Mouse (Mus musculus) limb, embryonic 10.5 days (tissue): ENCODE measurements around the gene Zpbp2. TPM values are rescaled to one million over a fixed set of nuclear protein-coding genes. Genes with fewer than 3 reads are reported as not detected.

Source experiments
- DNase-seq: peaks from one replicate; pipeline ENCODE4 v3.0.0-alpha.2; 2017; ENCODE audit warnings: low spot score
- H3K27ac ChIP-seq: fragments of 300-500 bp; sonication (generic); 2 replicates; pipeline ENCODE4 v1.5.1; 2016; ENCODE audit warnings: mild to moderate bottlenecking
- H3K27me3 ChIP-seq: fragments of 300-500 bp; sonication (generic); 2 replicates; pipeline ENCODE4 v1.6.1; 2016; ENCODE audit warnings: low read depth, mild to moderate bottlenecking; ENCODE audit not compliant: poor library complexity, severe bottlenecking
- H3K36me3 ChIP-seq: fragments of 300-500 bp; sonication (generic); 2 replicates; pipeline ENCODE4 v1.6.1; 2016; ENCODE audit warnings: mild to moderate bottlenecking, moderate library complexity
- H3K4me1 ChIP-seq: fragments of 300-500 bp; sonication (generic); 2 replicates; pipeline ENCODE4 v1.6.1; 2016
- H3K4me3 ChIP-seq: fragments of 300-500 bp; sonication (generic); 2 replicates; pipeline ENCODE4 v1.5.1; 2016; ENCODE audit warnings: mild to moderate bottlenecking, moderate library complexity
- H3K9me3 ChIP-seq: fragments of 300-500 bp; sonication (generic); replicated peaks from 2 replicates; pipeline ENCODE4 v1.6.1; 2016; ENCODE audit warnings: mild to moderate bottlenecking
- WGBS: fragments of 180-500 bp; shearing (Covaris S2); methylation state at CpG from one replicate; pipeline ENCODE4 v1.1.7; 2016; 5-methylcytosine and 5-hydroxymethylcytosine counted together
- polyA plus RNA-seq: library from polyadenylated mRNA; unstranded; fragments of >200 nt; fragmentation: Nextera tagmentation; extraction: Ambion mirVana; gene quantifications from 2 replicates; pipeline ENCODE4 v1.2.1, GENCODE M21; 2016

Gene Zpbp2
- 0.14 TPM in 1 of 2 replicates, not detected in the other for polyA plus RNA-seq

DNA sequence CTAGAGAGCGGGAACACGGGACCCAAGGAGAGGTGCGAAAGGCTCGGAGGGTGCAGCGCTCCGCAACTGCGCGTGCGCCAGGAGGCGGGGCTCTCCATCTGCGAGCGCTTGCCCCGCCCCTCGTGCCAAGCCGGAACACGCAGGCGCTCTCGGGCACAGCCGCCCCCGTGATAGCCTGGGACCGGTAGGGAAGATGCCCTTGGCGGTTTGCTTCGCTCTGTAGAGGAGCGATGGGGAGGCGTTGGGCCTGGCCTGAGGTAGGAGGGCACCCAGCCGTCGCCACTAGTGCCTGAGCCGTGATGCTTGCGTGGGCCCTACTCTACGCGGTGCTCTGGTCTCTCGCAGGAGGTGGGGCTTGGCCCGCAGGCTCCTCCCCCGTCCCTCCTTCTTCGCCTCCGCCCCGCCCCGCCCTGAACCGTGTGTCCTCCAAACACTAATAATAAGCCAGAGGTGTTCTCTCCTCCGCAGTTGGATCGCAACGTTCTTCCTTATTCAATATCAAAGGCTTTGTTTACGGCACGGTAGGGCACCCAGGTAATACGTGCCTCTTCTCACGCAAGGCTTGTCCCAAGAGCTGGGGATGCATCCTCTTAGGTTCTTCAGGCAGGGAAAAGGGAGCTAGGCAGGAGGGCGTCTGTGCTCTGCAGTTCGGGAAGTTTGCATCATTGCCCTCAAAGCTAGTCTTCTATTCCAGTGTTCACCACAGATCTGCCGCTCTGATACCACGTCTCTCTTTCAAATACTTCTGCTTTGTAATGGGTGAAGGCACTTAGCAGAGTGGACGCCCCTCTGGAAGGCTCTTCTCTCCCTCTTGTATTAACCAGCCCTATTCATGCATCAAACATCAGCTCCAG lies at the start of gene Zpbp2:
Zpbp2 (plus strand) TSS at position 123 of the 854 bp plus-strand sequence.
- Histone ChIP-seq H3K9me3 (no peaks in the 10 kb centered on the region), H3K4me1 (peaks cover 5% of the 10 kb centered on the region), H3K4me3 (peak within 1 kb of the TSS; percentile 69), H3K27ac (peak within 1 kb of the TSS; percentile 88), H3K36me3 (no peaks in the 10 kb centered on the region), H3K27me3 (peaks cover 46% of the 10 kb centered on the region)
- peak; percentile 97 for DNase-seq
- WGBS: 1% methylated on average over 51 of the region's 51 CpGs

DNA sequence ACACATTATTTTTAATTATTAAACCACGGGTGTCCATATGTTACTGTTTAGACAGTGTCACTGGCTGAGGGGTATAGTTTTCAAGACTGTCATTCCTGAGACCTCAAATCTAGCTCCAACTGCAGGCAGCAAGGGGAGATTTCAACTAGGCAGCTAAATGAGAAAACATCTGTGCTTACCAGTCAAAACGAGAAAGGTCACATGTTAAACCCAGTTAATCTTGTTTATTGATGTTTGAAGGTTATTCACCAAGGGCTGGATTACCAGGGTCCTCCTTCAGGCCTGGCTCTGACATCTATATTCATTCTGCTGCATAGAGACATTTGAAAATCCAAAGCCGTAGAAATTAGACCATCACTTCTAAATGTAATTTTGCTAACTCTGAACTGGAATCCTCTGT lies 46.0 kb upstream of the Zpbp2 start:
- Histone ChIP-seq H3K27ac (no peak overlapping the region), H3K4me1 (no peaks in the 10 kb centered on the region), H3K4me3 (no peak overlapping the region), H3K27me3 (peaks cover 24% of the 10 kb centered on the region), H3K36me3 (no peaks in the 10 kb centered on the region), H3K9me3 (no peaks in the 10 kb centered on the region)
- DNase-seq: no peak
- WGBS: 58% methylated on average over 3 of the region's 3 CpGs

DNA sequence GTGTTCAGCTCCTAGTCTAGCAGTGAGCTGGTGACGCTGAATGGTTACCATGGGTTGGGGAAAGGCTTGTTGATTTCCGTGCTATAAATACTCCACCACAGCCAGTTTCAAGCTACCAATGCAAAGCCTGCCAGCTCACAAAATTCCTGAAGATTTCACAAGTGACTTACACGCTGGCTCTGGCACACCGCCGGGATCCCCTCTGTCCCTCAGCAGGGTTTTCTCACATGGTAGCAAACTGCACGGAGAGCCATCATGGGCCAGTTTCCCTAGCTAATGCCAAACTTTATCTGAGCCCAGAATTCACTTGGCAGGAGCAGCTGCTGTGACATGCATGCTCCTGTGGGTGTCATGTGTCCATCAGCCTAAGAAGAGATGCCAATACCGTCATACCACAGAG lies 41.5 kb upstream of the Zpbp2 start:
- Histone ChIP-seq H3K4me1 (no peaks in the 10 kb centered on the region), H3K9me3 (no peaks in the 10 kb centered on the region), H3K36me3 (no peaks in the 10 kb centered on the region), H3K27ac (no peak overlapping the region), H3K27me3 (no peaks in the 10 kb centered on the region), H3K4me3 (no peak overlapping the region)
- DNase-seq: no peak
- WGBS: 83% methylated on average over 7 of the region's 7 CpGs

DNA sequence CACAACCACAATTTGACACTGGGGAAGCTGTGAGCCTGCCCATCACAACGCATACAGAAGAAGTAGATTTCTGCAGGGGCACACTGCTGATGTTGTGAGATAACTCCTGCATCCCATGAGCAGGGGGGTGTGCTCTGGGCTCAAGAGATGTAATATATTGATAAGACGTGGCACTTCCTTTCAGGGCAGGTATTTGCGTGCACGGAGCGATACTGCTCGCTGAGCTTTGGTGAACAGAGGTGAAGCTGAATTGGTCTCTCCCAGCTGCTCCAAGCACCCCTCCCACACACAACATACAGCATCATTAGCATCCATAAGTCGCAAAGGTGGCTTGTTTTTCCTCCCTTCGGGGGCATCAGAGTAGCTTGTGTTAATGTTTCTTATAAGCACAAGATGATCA lies 40.8 kb upstream of the Zpbp2 start:
- Histone ChIP-seq H3K36me3 (no peaks in the 10 kb centered on the region), H3K4me1 (no peaks in the 10 kb centered on the region), H3K4me3 (no peak overlapping the region), H3K27ac (no peak overlapping the region), H3K27me3 (no peaks in the 10 kb centered on the region), H3K9me3 (no peaks in the 10 kb centered on the region)
- no peak for DNase-seq
- 89% methylated on average over 8 of the region's 8 CpGs for WGBS

DNA sequence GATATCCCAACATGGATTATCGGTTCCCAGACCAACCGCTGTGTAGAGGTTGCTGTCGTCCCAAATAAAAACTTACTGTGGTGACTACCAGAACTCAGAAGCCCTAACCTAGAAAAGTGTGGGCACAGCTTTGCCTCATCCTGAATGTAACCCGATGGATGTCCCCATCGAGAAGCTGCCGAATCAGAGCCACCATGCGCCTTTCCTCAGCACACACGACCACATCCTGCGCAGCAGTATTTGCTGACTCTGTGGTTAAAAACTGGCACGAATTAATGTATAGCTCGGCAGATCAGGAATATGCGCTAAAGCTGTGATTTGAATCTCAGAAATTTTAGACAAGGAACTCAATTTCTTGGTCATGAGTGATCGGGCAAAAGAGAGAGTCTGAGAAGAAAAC lies 38.0 kb upstream of the Zpbp2 start:
- Histone ChIP-seq H3K27ac (no peak overlapping the region), H3K4me1 (no peaks in the 10 kb centered on the region), H3K9me3 (no peaks in the 10 kb centered on the region), H3K36me3 (no peaks in the 10 kb centered on the region), H3K4me3 (no peak overlapping the region), H3K27me3 (no peaks in the 10 kb centered on the region)
- WGBS: 93% methylated on average over 13 of the region's 13 CpGs
- DNase-seq: no peak

DNA sequence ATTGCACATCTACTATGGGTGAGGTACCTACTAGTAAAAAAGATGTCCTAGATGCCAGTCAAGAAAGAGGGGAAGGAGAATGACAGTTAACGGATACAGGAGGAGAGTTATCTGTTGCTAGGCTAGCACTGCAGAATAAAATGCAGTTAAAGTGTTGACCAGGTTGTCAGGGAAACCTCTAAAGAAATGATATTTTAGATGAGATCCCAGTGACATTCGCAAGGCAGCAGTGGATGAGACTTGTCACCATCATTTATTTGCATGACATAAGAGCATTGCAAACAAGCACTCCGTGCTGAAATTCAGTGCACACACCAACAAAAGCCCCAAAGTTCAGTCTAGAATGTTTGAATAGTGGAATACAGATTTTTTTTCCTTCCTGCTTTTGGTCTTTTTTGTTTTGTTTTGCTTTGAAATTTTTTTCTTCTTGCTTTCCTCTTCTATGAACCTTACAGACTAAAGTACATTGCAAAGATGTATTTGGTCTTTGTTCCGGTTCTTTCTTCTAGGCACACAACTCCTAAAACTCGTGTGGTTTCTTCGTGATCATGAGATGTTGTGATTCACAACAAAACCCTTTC lies 37.5 kb upstream of the Zpbp2 start:
- Histone ChIP-seq H3K27me3 (no peaks in the 10 kb centered on the region), H3K4me1 (no peaks in the 10 kb centered on the region), H3K36me3 (no peaks in the 10 kb centered on the region), H3K9me3 (no peaks in the 10 kb centered on the region), H3K4me3 (no peak overlapping the region), H3K27ac (no peak overlapping the region)
- DNase-seq: no peak
- WGBS: 87% methylated on average over 6 of the region's 6 CpGs

DNA sequence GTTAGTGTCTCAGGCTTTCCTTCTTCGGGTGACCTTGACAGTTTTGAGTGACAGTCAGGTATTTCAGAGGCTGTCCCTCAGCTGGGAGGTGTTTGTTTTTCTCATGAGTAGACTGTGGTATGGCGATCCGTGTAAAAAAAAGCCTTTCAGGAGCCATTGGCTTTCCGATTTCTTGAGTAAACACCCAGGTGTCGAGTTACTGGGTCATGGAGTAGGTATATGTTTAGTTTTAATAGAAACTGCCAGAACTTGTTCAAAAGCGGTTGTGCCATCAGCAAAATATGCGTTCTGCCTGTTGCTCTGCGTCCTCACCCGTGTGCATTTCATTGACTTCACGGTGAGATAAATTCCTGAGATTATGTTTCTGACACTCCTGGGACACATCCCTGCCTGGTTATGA lies 30.4 kb upstream of the Zpbp2 start:
- Histone ChIP-seq H3K4me3 (no peak overlapping the region), H3K9me3 (no peaks in the 10 kb centered on the region), H3K27me3 (no peaks in the 10 kb centered on the region), H3K36me3 (no peaks in the 10 kb centered on the region), H3K27ac (no peak overlapping the region), H3K4me1 (peaks cover 7% of the 10 kb centered on the region; the same call in 1 of the 2 replicates)
- WGBS: 58% methylated on average over 10 of the region's 10 CpGs
- DNase-seq: no peak

DNA sequence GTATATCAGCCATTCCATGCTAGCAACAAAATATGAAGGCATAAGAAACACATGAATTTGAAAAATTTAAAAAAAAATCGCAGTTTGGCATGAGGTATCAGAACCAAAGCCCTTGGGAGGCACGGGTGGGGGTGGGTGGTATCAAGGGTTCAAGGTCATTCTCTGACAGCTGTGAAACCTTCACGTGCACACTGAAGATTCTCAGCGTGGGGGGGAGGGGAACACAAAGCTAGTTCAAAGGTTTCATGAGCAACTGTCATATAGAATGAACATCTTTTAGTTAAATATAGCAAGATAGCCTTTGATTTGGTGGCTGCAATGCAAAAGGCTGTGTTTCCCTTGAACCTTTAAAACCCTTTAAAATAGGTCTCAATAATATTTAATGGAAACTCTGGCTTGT lies 25.8 kb upstream of the Zpbp2 start:
- Histone ChIP-seq H3K4me3 (no peak overlapping the region), H3K9me3 (no peaks in the 10 kb centered on the region), H3K27ac (no peak overlapping the region), H3K36me3 (no peaks in the 10 kb centered on the region), H3K4me1 (peaks cover 5% of the 10 kb centered on the region; the same call in 1 of the 2 replicates), H3K27me3 (no peaks in the 10 kb centered on the region)
- DNase-seq: no peak
- 64% methylated on average over 4 of the region's 4 CpGs for WGBS

DNA sequence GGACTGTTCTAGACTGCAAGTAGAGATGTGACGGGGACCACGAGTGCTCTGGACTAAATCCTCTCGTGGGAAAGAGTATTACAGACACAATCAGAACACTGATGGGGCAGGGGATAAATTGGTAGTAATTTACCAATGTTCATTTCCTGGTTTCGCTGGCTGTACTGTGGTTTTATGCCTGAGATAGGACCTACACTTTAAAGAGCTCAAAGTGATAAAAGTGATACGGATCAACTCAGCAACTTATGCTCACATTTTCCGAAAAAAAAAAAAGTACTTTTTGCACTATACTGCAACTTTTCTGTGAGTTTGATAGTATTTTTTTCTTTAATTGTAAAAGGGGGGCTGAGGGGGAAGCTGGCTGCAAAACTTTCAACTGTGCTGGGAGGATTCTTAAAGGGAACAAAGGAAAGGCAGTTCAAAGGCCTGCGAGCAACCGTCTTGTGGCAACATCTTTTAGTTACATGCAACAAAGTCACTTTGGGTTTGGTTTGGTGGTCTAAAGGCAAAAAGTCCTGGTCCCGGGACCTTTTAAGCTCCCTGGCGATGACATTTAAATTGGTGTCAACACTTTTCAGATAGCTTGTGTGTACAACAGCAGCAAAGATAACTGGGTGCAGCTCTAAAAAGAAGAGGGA lies 24.0 kb upstream of the Zpbp2 start:
- H3K27me3 ChIP-seq: no peaks in the 10 kb centered on the region
- no peak for DNase-seq
- no peaks in the 10 kb centered on the region for H3K36me3 ChIP-seq
- H3K4me3 ChIP-seq: no peak overlapping the region
- no peaks in the 10 kb centered on the region for H3K9me3 ChIP-seq
- no peak overlapping the region for H3K27ac ChIP-seq
- H3K4me1 ChIP-seq: no peaks in the 10 kb centered on the region
- 80% methylated on average over 10 of the region's 10 CpGs for WGBS

DNA sequence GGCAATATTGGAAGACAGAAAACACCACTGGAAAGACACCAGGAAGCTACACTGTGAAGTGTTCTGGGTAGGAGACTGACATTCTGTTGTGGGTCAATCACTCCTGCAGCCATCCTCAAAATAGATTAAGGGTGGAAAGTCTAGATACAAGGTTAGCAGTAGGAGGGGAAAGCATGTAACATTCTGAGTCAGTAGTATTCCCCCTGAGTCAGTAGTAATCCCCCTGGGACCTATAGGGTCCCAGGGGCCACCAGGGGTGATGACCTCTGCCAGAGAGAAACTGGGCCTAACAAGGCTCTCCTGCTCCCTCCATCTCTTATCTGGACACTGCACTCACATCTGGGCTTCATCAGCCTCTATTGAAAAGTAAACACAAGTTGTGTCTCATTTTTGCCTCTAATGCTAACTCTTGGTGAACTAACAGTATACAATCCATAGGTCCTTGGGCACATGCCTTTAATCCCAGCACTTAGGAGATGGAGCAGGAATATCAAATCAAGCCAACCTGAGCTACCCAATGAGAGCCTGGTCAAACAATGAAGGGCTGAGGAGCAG lies 13.3 kb upstream of the Zpbp2 start:
- H3K9me3 ChIP-seq: no peaks in the 10 kb centered on the region
- DNase-seq: no peak
- H3K27me3 ChIP-seq: peaks cover 17% of the 10 kb centered on the region
- no peak overlapping the region for H3K27ac ChIP-seq
- no peaks in the 10 kb centered on the region for H3K36me3 ChIP-seq
- H3K4me3 ChIP-seq: no peak overlapping the region
- H3K4me1 ChIP-seq: no peaks in the 10 kb centered on the region

DNA sequence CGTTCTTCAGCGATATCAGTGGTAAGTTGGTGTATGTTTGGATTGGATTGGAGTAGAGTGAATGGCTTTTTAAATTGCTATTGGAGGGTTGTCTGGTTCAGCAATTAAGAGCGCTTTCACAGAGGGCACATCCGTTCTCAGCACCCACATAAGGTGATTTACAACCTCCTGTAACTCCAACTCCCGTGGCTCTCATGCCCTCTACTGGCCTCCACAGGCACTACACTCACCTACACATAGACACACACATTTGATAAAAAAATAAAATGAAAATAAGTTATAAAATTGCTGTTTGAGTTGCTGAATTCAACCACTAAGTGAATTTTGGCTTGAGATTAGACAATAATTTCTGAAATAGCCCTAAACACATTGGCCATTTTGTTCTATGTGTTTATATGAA lies 10.6 kb upstream of the Zpbp2 start:
- 80% methylated on average over 5 of the region's 5 CpGs for WGBS
- Histone ChIP-seq H3K4me1 (peaks cover 2% of the 10 kb centered on the region), H3K27me3 (peaks cover 45% of the 10 kb centered on the region), H3K4me3 (no peak overlapping the region), H3K9me3 (no peaks in the 10 kb centered on the region), H3K36me3 (no peaks in the 10 kb centered on the region), H3K27ac (no peak overlapping the region)
- no peak for DNase-seq

DNA sequence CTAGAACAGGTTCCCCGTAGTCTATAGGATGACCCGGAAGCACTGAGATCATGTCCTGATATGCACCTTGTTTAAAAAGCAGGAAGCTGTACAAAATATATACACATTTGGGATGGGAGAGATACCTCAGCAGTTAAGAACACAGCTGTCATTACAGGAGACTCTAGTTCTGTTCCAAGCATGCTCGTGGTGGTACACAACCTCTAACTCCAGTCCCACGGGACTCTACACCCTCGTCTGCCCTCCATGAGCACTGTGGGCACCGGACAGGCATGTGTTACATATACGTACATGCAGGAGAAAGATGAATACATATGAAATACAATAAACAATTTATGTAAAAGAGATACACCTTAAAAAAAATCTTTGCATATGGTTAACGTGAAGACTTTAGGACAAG lies 8.3 kb upstream of the Zpbp2 start:
- Histone ChIP-seq H3K4me3 (no peak overlapping the region), H3K4me1 (peaks cover 8% of the 10 kb centered on the region), H3K36me3 (no peaks in the 10 kb centered on the region), H3K27me3 (peaks cover 67% of the 10 kb centered on the region), H3K9me3 (no peaks in the 10 kb centered on the region), H3K27ac (no peak overlapping the region)
- no peak for DNase-seq
- 77% methylated on average over 8 of the region's 8 CpGs for WGBS

DNA sequence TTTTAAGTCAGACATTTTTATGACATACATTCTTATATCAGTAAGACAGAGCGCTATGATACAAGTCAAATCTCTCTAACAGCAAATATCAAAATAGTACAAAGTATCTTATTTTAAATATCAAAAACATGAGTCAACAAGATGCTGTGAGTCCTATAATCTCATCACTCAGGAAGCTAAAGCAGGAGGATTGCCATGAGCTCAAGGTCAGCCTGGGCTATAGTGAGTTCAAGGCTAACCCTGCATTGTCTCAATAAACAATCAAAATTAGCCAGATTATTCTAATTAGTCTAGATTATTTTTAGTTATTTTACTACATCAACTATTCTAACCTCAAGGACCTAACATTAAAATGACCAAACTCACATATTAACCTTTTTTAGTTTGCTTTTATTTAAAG lies 7.5 kb upstream of the Zpbp2 start:
- no peak for DNase-seq
- H3K27me3 ChIP-seq: peaks cover 76% of the 10 kb centered on the region

More for the DNA sequence above, 7.5 kb upstream of the Zpbp2 start:
- peaks cover 8% of the 10 kb centered on the region for H3K4me1 ChIP-seq
- H3K27ac ChIP-seq: no peak overlapping the region
- no peaks in the 10 kb centered on the region for H3K9me3 ChIP-seq
- no peaks in the 10 kb centered on the region for H3K36me3 ChIP-seq
- WGBS: 89% methylated on average over 1 of the region's 1 CpGs
- no peak overlapping the region for H3K4me3 ChIP-seq
